ENCODE assay signal across 8 mouse cellular contexts in genomic region chr16:5203200-5203599, GRCm38 (mm10). TPM values are rescaled to one million over a fixed set of nuclear protein-coding genes. Genes with fewer than 3 reads are reported as not detected.
DNase-seq lines count a peak whose midpoint lies in the region; ATAC-seq and TF ChIP-seq lines count a peak whose summit lies in the region.

No protein-coding gene starts in this region.

- peaks cover 15% of the 10 kb centered on the region for H3K4me1 ChIP-seq in embryonic facial prominence, embryonic 10.5 days
- H3K4me1 ChIP-seq in hindbrain, embryonic 15.5 days (replicated peaks): peaks cover 16% of the 10 kb centered on the region
- peaks cover 23% of the 10 kb centered on the region for H3K4me1 ChIP-seq in liver, embryonic 15.5 days (replicated peaks)
- no peaks in the 10 kb centered on the region for H3K4me1 ChIP-seq in olfactory bulb, adult 2 months (ENCODE audit: control insufficient read depth, insufficient read depth, low read length)

- H3K27me3 ChIP-seq in embryonic facial prominence, embryonic 10.5 days (replicated peaks; ENCODE audit: low read depth, poor library complexity, severe bottlenecking): peaks cover 7% of the 10 kb centered on the region; the same call in 1 of the 2 replicates
- H3K27me3 ChIP-seq in hindbrain, embryonic 15.5 days: no peaks in the 10 kb centered on the region
- no peaks in the 10 kb centered on the region for H3K27me3 ChIP-seq in liver, embryonic 15.5 days

- WGBS in embryonic facial prominence, embryonic 10.5 days: 1% methylated on average over 36 of the region's 36 CpGs
- WGBS in hindbrain, embryonic 15.5 days: 1% methylated on average over 36 of the region's 36 CpGs
- WGBS in liver, embryonic 15.5 days (ENCODE audit: insufficient replicate concordance): under 1% methylated on average over 36 of the region's 36 CpGs
- WGBS in olfactory bulb, adult 2 months: 2% methylated on average over 36 of the region's 36 CpGs

- ATAC-seq in hindbrain, embryonic 15.5 days (ENCODE audit: low FRiP score, low read depth): peak; percentile 16
- ATAC-seq in liver, embryonic 15.5 days (ENCODE audit: insufficient read depth): peak; percentile 40

- no peak for TF ChIP-seq CTCF in olfactory bulb, adult 2 months (IDR thresholded peaks at IDR 0.05; ENCODE audit: insufficient read depth, low read depth, low read length)

- intact Hi-C loops in left cerebral cortex, postnatal 4 days (cut with DNase I): no loop called here

- no peak for TF ChIP-seq POLR2A in olfactory bulb, adult 2 months (IDR thresholded peaks at IDR 0.05; ENCODE audit: insufficient read depth, low read depth, low read length)

- peak; percentile 41 for DNase-seq in adrenal gland, postnatal 10 days
- DNase-seq in adrenal gland, adult 2 months: no peak
- peak; percentile 57 for DNase-seq in A20 (ENCODE audit: low read depth, low spot score)
- no peak for DNase-seq in embryonic facial prominence, embryonic 10.5 days (ENCODE audit: low spot score)
- DNase-seq in left cerebral cortex, postnatal 4 days: no peak

- H3K9me3 ChIP-seq in embryonic facial prominence, embryonic 10.5 days: no peaks in the 10 kb centered on the region
- H3K9me3 ChIP-seq in hindbrain, embryonic 15.5 days: no peaks in the 10 kb centered on the region
- no peaks in the 10 kb centered on the region for H3K9me3 ChIP-seq in liver, embryonic 15.5 days (replicated peaks)

- peak overlapping the region; percentile 62 for H3K9ac ChIP-seq in hindbrain, embryonic 15.5 days
- peak overlapping the region; percentile 61 for H3K9ac ChIP-seq in liver, embryonic 15.5 days

- peaks cover 6% of the 10 kb centered on the region for H3K36me3 ChIP-seq in embryonic facial prominence, embryonic 10.5 days (replicated peaks)
- H3K36me3 ChIP-seq in hindbrain, embryonic 15.5 days: no peaks in the 10 kb centered on the region
- H3K36me3 ChIP-seq in liver, embryonic 15.5 days (replicated peaks): peaks cover 6% of the 10 kb centered on the region

- H3K4me2 ChIP-seq in hindbrain, embryonic 15.5 days: peak overlapping the region; percentile 97
- H3K4me2 ChIP-seq in liver, embryonic 15.5 days: peak overlapping the region; percentile 95

- H3K27ac ChIP-seq in embryonic facial prominence, embryonic 10.5 days (replicated peaks): peak overlapping the region; percentile 77
- H3K27ac ChIP-seq in hindbrain, embryonic 15.5 days (replicated peaks): no peak overlapping the region
- H3K27ac ChIP-seq in liver, embryonic 15.5 days (replicated peaks): peak overlapping the region; percentile 11; the same call in 1 of the 2 replicates
- H3K27ac ChIP-seq in olfactory bulb, adult 2 months (ENCODE audit: insufficient read depth, low read depth, low read length): no peak overlapping the region

- H3K4me3 ChIP-seq in embryonic facial prominence, embryonic 10.5 days: peak overlapping the region; percentile 94
- H3K4me3 ChIP-seq in hindbrain, embryonic 15.5 days: peak overlapping the region; percentile 86
- peak overlapping the region; percentile 76 for H3K4me3 ChIP-seq in liver, embryonic 15.5 days (replicated peaks)
- H3K4me3 ChIP-seq in olfactory bulb, adult 2 months (ENCODE audit: insufficient read depth, low read depth, low read length): peak overlapping the region; percentile 72

RNA-seq across cellular contexts. Expression of gene Nagpa, which starts 0.6 kb away (rescaled TPM):
- total RNA-seq in adrenal gland, postnatal 10 days (2021): 10 to 100 TPM; 19.3 to 20.2 TPM
- total RNA-seq in adrenal gland, adult 2 months (2021): 10 to 100 TPM; 26.0 to 28.7 TPM
- polyA plus RNA-seq in adrenal gland, adult 2 months (2012; rRNA removed): 64.5 and 69.5 TPM in 2 replicates
- 15.9 and 16.2 TPM in 2 replicates for polyA plus RNA-seq in embryonic facial prominence, embryonic 10.5 days (2016; fragmentation: Nextera tagmentation; extraction: Ambion mirVana)
- polyA plus RNA-seq in hindbrain, embryonic 15.5 days (2015; fragmentation: Nextera tagmentation; extraction: Ambion mirVana): 12.2 and 13.0 TPM in 2 replicates
- polyA plus RNA-seq in liver, embryonic 15.5 days (2015; fragmentation: Nextera tagmentation; extraction: Ambion mirVana): 13.1 and 16.0 TPM in 2 replicates
- polyA plus RNA-seq in olfactory bulb, adult 2 months (2012; ENCODE audit: insufficient read depth, insufficient read length, low replicate concordance, missing spikeins): not detected in 2 replicates
- total RNA-seq in left cerebral cortex, postnatal 4 days (2021): 1 to 10 TPM; 6.8 to 7.5 TPM

RNA-seq across cellular contexts. Expression of gene AU021092, which starts 18.9 kb away (rescaled TPM):
- 10 to 100 TPM; 13.5 to 14.8 TPM for total RNA-seq in adrenal gland, postnatal 10 days (2021)
- 10 to 100 TPM; 20.4 to 25.4 TPM for total RNA-seq in adrenal gland, adult 2 months (2021)
- polyA plus RNA-seq in adrenal gland, adult 2 months (2012; rRNA removed): 24.0 and 26.0 TPM in 2 replicates
- polyA plus RNA-seq in embryonic facial prominence, embryonic 10.5 days (2016; fragmentation: Nextera tagmentation; extraction: Ambion mirVana): 0.93 and 1.3 TPM in 2 replicates
- polyA plus RNA-seq in hindbrain, embryonic 15.5 days (2015; fragmentation: Nextera tagmentation; extraction: Ambion mirVana): 15.6 and 16.9 TPM in 2 replicates
- 0.73 and 0.82 TPM in 2 replicates for polyA plus RNA-seq in liver, embryonic 15.5 days (2015; fragmentation: Nextera tagmentation; extraction: Ambion mirVana)
- not detected in 2 replicates for polyA plus RNA-seq in olfactory bulb, adult 2 months (2012; ENCODE audit: insufficient read depth, insufficient read length, low replicate concordance, missing spikeins)
- total RNA-seq in left cerebral cortex, postnatal 4 days (2021): 10 to 100 TPM; 10.2 to 11.3 TPM

RNA-seq across cellular contexts. Expression of gene Alg1, which starts 30.2 kb away (rescaled TPM):
- 10 to 100 TPM; 28.1 to 28.7 TPM for total RNA-seq in adrenal gland, postnatal 10 days (2021)
- 10 to 100 TPM; 32.5 to 36.2 TPM for total RNA-seq in adrenal gland, adult 2 months (2021)
- polyA plus RNA-seq in adrenal gland, adult 2 months (2012; rRNA removed): 89.1 and 91.3 TPM in 2 replicates
- polyA plus RNA-seq in embryonic facial prominence, embryonic 10.5 days (2016; fragmentation: Nextera tagmentation; extraction: Ambion mirVana): 23.1 and 26.2 TPM in 2 replicates
- polyA plus RNA-seq in hindbrain, embryonic 15.5 days (2015; fragmentation: Nextera tagmentation; extraction: Ambion mirVana): 35.3 and 43.6 TPM in 2 replicates
- polyA plus RNA-seq in liver, embryonic 15.5 days (2015; fragmentation: Nextera tagmentation; extraction: Ambion mirVana): 11.8 and 14.2 TPM in 2 replicates
- not detected in 2 replicates for polyA plus RNA-seq in olfactory bulb, adult 2 months (2012; ENCODE audit: insufficient read depth, insufficient read length, low replicate concordance, missing spikeins)
- 10 to 100 TPM; 29.9 to 30.8 TPM for total RNA-seq in left cerebral cortex, postnatal 4 days (2021)

RNA-seq across cellular contexts. Expression of gene Eef2kmt, which starts 52.6 kb away (rescaled TPM):
- total RNA-seq in adrenal gland, postnatal 10 days (2021): 10 to 100 TPM; 30.4 to 36.6 TPM
- 10 to 100 TPM; 21.7 to 30.9 TPM for total RNA-seq in adrenal gland, adult 2 months (2021)
- polyA plus RNA-seq in adrenal gland, adult 2 months (2012; rRNA removed): 72.7 and 79.6 TPM in 2 replicates
- 14.7 and 19.4 TPM in 2 replicates for polyA plus RNA-seq in embryonic facial prominence, embryonic 10.5 days (2016; fragmentation: Nextera tagmentation; extraction: Ambion mirVana)
- 9.3 and 10.7 TPM in 2 replicates for polyA plus RNA-seq in hindbrain, embryonic 15.5 days (2015; fragmentation: Nextera tagmentation; extraction: Ambion mirVana)
- 9.0 and 9.8 TPM in 2 replicates for polyA plus RNA-seq in liver, embryonic 15.5 days (2015; fragmentation: Nextera tagmentation; extraction: Ambion mirVana)
- polyA plus RNA-seq in olfactory bulb, adult 2 months (2012; ENCODE audit: insufficient read depth, insufficient read length, low replicate concordance, missing spikeins): not detected in 2 replicates
- 1 to 10 TPM; 2.9 to 3.6 TPM for total RNA-seq in left cerebral cortex, postnatal 4 days (2021)

RNA-seq across cellular contexts. Expression of gene Sec14l5, which starts 56.3 kb away (rescaled TPM):
- under 1 TPM; 0.39 to 0.76 TPM for total RNA-seq in adrenal gland, postnatal 10 days (2021)
- under 1 TPM in 1 of 2 experiments, not detected in 1; 0.07 TPM for total RNA-seq in adrenal gland, adult 2 months (2021)
- polyA plus RNA-seq in adrenal gland, adult 2 months (2012; rRNA removed): 0.13 and 0.15 TPM in 2 replicates
- 0.10 and 0.16 TPM in 2 replicates for polyA plus RNA-seq in embryonic facial prominence, embryonic 10.5 days (2016; fragmentation: Nextera tagmentation; extraction: Ambion mirVana)
- polyA plus RNA-seq in hindbrain, embryonic 15.5 days (2015; fragmentation: Nextera tagmentation; extraction: Ambion mirVana): 0.41 and 0.56 TPM in 2 replicates
- polyA plus RNA-seq in liver, embryonic 15.5 days (2015; fragmentation: Nextera tagmentation; extraction: Ambion mirVana): 0.02 TPM in 1 of 2 replicates, not detected in the other
- polyA plus RNA-seq in olfactory bulb, adult 2 months (2012; ENCODE audit: insufficient read depth, insufficient read length, low replicate concordance, missing spikeins): not detected in 2 replicates
- total RNA-seq in left cerebral cortex, postnatal 4 days (2021): under 1 TPM; 0.10 to 0.18 TPM

Comparison
In these comparisons a context has a peak if more than half of its experiments do, and no peak if none do; other contexts are left out.
1. DNase-seq: peak in adrenal gland, postnatal 10 days (single experiment) and A20 (single experiment); none in adrenal gland, adult 2 months (single experiment), embryonic facial prominence, embryonic 10.5 days (single experiment) and left cerebral cortex, postnatal 4 days (single experiment).
2. H3K27ac ChIP-seq: peak in embryonic facial prominence, embryonic 10.5 days (single experiment) and liver, embryonic 15.5 days (single experiment); none in hindbrain, embryonic 15.5 days (single experiment) and olfactory bulb, adult 2 months (single experiment).
3. RNA of gene Alg1, which starts 30.2 kb away (polyA plus RNA-seq): 89.1 to 91.3 TPM in adrenal gland, adult 2 months, 35.3 to 43.6 TPM in hindbrain, embryonic 15.5 days, 23.1 to 26.2 TPM in embryonic facial prominence, embryonic 10.5 days and 11.8 to 14.2 TPM in liver, embryonic 15.5 days; not detected in olfactory bulb, adult 2 months; every median in the first group is over 10 times any median in the second.
4. Peak in every context shown above with its lines, with median percentiles within 50 percentile points of each other: H3K4me3 ChIP-seq.